Comparison of ENCODE assay signal across 24 mouse cellular contexts in the genomic region with DNA sequence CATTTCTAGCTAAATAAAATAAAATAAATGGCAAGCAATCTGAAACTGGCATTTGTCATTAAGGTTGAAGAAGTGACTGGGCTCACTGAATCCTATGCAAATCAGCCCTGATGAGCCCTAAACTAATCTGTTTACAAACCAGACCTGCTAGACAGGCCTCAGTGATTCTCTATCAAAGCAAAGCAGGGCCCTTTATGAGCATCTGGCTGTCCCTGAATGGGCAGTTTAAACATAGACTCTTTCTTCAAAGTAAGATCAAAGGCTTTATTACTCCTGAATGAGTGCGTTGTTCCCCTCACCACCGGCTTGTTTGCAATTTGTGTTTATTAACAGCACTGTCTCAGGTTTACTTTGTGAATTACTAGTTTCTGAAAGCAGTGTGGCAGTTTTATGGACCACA.
DNase-seq lines count a peak whose midpoint lies in the region; TF ChIP-seq lines count a peak whose summit lies in the region.
"Had no signal": no experiment of that assay in that cellular context is flagged by ENCODE, and none has a peak within 500 bp of the region (broad histone marks: within the 10 kb centered on the region; RNA-seq: fewer than 3 reads in every experiment).

No protein-coding gene starts in this region.

- TF ChIP-seq CTCF in brain, embryonic 14.5 days (IDR thresholded peaks at IDR 0.05; ENCODE audit: borderline replicate concordance, extremely low read depth, insufficient read depth, insufficient read length) = no peak

- DNase-seq in embryo, embryonic 11 days = peak; percentile 23
- no peak for DNase-seq in embryo, embryonic 10 days (ENCODE audit: low spot score)
- peak; percentile 13 for DNase-seq in heart, adult 11 months
- no peak for DNase-seq in heart, postnatal 10 days
- peak; percentile 67 for DNase-seq in brain, embryonic 14.5 days (ENCODE audit: low read depth)
- no peak for DNase-seq in limb, embryonic 10.5 days (ENCODE audit: low spot score)
- DNase-seq in urinary bladder, adult 2 months (ENCODE audit: low spot score) = no peak
- DNase-seq in kidney, adult 18-20 months = no peak
- DNase-seq: adrenal gland, adult 8-10 months; adrenal gland, postnatal 25 days; cerebellum, adult 18-20 months; cerebellum, adult 9-10 months; cerebellum, postnatal 14 days; gastrocnemius, postnatal 10 days; gastrocnemius, postnatal 36 days; heart, postnatal 36 days; kidney, adult 11 months; kidney, adult 9 months had no signal

- TF ChIP-seq POLR2A in brain, embryonic 14.5 days (IDR thresholded peaks at IDR 0.05; ENCODE audit: borderline replicate concordance, extremely low read depth, insufficient read depth, insufficient read length, poor library complexity, severe bottlenecking) = no peak

- H3K4me3 ChIP-seq in limb, embryonic 10.5 days = no peak overlapping the region
- H3K4me3 ChIP-seq: embryonic facial prominence, embryonic 12.5 days; embryonic facial prominence, embryonic 15.5 days; forebrain, embryonic 12.5 days; hindbrain, embryonic 10.5 days; hindbrain, embryonic 15.5 days; intestine, embryonic 15.5 days had no signal

- H3K27me3 ChIP-seq in limb, embryonic 10.5 days (ENCODE audit: low read depth, poor library complexity, severe bottlenecking) = no peaks in the 10 kb centered on the region; the same call in 1 of the 2 replicates
- H3K27me3 ChIP-seq: embryonic facial prominence, embryonic 12.5 days; embryonic facial prominence, embryonic 15.5 days; forebrain, embryonic 12.5 days; hindbrain, embryonic 15.5 days; intestine, embryonic 15.5 days had no signal

- 3% methylated on average over 2 of the region's 2 CpGs for WGBS in limb, embryonic 10.5 days

- peaks cover 6% of the 10 kb centered on the region for H3K9me3 ChIP-seq in limb, embryonic 10.5 days (replicated peaks)
- H3K9me3 ChIP-seq: hindbrain, embryonic 15.5 days; intestine, embryonic 15.5 days had no signal

- intact Hi-C loops in heart, postnatal 10 days (cut with DNase I) = no loop called here

- H3K36me3 ChIP-seq in limb, embryonic 10.5 days = peaks cover 20% of the 10 kb centered on the region

- peaks cover 63% of the 10 kb centered on the region for H3K4me1 ChIP-seq in limb, embryonic 10.5 days
- H3K4me1 ChIP-seq: embryonic facial prominence, embryonic 12.5 days; embryonic facial prominence, embryonic 15.5 days; hindbrain, embryonic 10.5 days; intestine, embryonic 15.5 days had no signal

- H3K27ac ChIP-seq in limb, embryonic 10.5 days = peak overlapping the region; percentile 50; the same call in 1 of the 2 replicates
- H3K27ac ChIP-seq: embryonic facial prominence, embryonic 12.5 days; embryonic facial prominence, embryonic 15.5 days; hindbrain, embryonic 15.5 days; intestine, embryonic 15.5 days had no signal

Comparison
In these comparisons a context has a peak if more than half of its experiments do, and no peak if none do; other contexts are left out.
1. DNase-seq: peak in embryo, embryonic 11 days (single experiment), heart, adult 11 months (single experiment) and brain, embryonic 14.5 days (single experiment); none in embryo, embryonic 10 days (single experiment), heart, postnatal 10 days (0 of 2), limb, embryonic 10.5 days (single experiment), urinary bladder, adult 2 months (single experiment) and kidney, adult 18-20 months (single experiment).